Mouse (Mus musculus) midbrain, embryonic 12.5 days (tissue): ENCODE results near the gene Cpsf3. TPM values are rescaled to one million over a fixed set of nuclear protein-coding genes. Genes with fewer than 3 reads are reported as not detected.

Experiments used
- ATAC-seq: fragments of 200-750 bp; cut with Nextera tagmentation; 2 replicates; pipeline ENCODE4 v1.8.0; 2017; ENCODE audit warnings: low read depth, moderate TSS enrichment, moderate library complexity; ENCODE audit not compliant: low FRiP score
- H3K27ac ChIP-seq: fragments of 300-500 bp; sonication (generic); replicated peaks from 2 replicates; pipeline ENCODE4 v1.5.1; 2016; ENCODE audit warnings: mild to moderate bottlenecking
- H3K27me3 ChIP-seq: fragments of 300-500 bp; sonication (generic); 2 replicates; pipeline ENCODE4 v1.6.1; 2016; ENCODE audit warnings: mild to moderate bottlenecking
- H3K36me3 ChIP-seq: fragments of 300-500 bp; sonication (generic); 2 replicates; pipeline ENCODE4 v1.6.1; 2016
- H3K4me1 ChIP-seq: fragments of 300-500 bp; sonication (generic); 2 replicates; pipeline ENCODE4 v1.6.1; 2016
- H3K4me2 ChIP-seq: fragments of 300-500 bp; sonication (generic); replicated peaks from 2 replicates; pipeline ENCODE4 v1.6.1; 2016; ENCODE audit warnings: mild to moderate bottlenecking, moderate library complexity
- H3K4me3 ChIP-seq: fragments of 300-500 bp; sonication (generic); 2 replicates; pipeline ENCODE4 v1.5.1; 2016; ENCODE audit warnings: mild to moderate bottlenecking
- H3K9ac ChIP-seq: fragments of 300-500 bp; sonication (generic); replicated peaks from 2 replicates; pipeline ENCODE4 v1.6.1; 2016; ENCODE audit warnings: mild to moderate bottlenecking, moderate library complexity
- H3K9me3 ChIP-seq: fragments of 300-500 bp; sonication (generic); 2 replicates; pipeline ENCODE4 v1.6.1; 2016; ENCODE audit warnings: mild to moderate bottlenecking
- WGBS: fragments of 180-500 bp; shearing (Covaris S2); methylation state at CpG from one replicate; pipeline ENCODE4 v1.1.7; 2016; 5-methylcytosine and 5-hydroxymethylcytosine counted together
- polyA plus RNA-seq: library from polyadenylated mRNA; unstranded; fragments of >200 nt; fragmentation: Nextera tagmentation; extraction: Ambion mirVana; gene quantifications from 2 replicates; pipeline ENCODE4 v1.2.1, GENCODE M21; 2016

Gene Cpsf3
- polyA plus RNA-seq, 1 experiment from 2014 or later, result 128 TPM

DNA sequence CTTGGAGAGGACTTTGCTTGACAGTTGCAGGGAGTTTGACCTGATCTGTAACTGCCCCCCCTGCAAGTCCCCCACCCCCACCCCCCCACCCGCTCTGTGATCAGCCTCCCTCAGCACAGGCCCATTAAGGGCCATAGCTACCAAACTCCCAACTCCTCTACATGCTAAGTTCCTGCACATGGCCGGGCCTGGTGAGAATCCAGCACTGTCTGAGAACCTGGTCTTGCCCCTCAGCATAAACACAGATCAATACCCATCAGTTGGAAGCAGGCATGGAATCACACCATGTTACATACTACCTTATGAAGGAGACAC is 18.4 kb upstream of the Cpsf3 start:
- no peak overlapping the region for H3K4me2 ChIP-seq
- H3K27ac ChIP-seq, result no peak overlapping the region
- no peaks in the 10 kb centered on the region for H3K4me1 ChIP-seq
- ATAC-seq, result peak; percentile 44
- H3K9ac ChIP-seq, result no peak overlapping the region
- H3K27me3 ChIP-seq, result no peaks in the 10 kb centered on the region
- no peaks in the 10 kb centered on the region for H3K9me3 ChIP-seq
- peaks cover 83% of the 10 kb centered on the region for H3K36me3 ChIP-seq
- 82% methylated on average over 2 of the region's 2 CpGs for WGBS
- no peak overlapping the region for H3K4me3 ChIP-seq

GRCm38 (mm10) chr12:21268083-21268616 is 17.0 kb upstream of the Cpsf3 start:
- no peak overlapping the region for H3K9ac ChIP-seq
- H3K36me3 ChIP-seq, result peaks cover 80% of the 10 kb centered on the region
- no peak overlapping the region for H3K27ac ChIP-seq
- no peak for ATAC-seq
- no peaks in the 10 kb centered on the region for H3K9me3 ChIP-seq
- H3K27me3 ChIP-seq, result no peaks in the 10 kb centered on the region
- 94% methylated on average over 8 of the region's 8 CpGs for WGBS
- H3K4me2 ChIP-seq, result no peak overlapping the region
- H3K4me1 ChIP-seq, result no peaks in the 10 kb centered on the region
- H3K4me3 ChIP-seq, result no peak overlapping the region

GRCm38 (mm10) chr12:21274446-21274845 is 10.7 kb upstream of the Cpsf3 start:
- Histone ChIP-seq H3K27me3 (no peaks in the 10 kb centered on the region), H3K9me3 (no peaks in the 10 kb centered on the region), H3K36me3 (peaks cover 33% of the 10 kb centered on the region), H3K4me1 (no peaks in the 10 kb centered on the region), H3K9ac (no peak overlapping the region), H3K27ac (no peak overlapping the region), H3K4me2 (no peak overlapping the region), H3K4me3 (no peak overlapping the region)
- 80% methylated on average over 7 of the region's 7 CpGs for WGBS
- ATAC-seq, result no peak

DNA sequence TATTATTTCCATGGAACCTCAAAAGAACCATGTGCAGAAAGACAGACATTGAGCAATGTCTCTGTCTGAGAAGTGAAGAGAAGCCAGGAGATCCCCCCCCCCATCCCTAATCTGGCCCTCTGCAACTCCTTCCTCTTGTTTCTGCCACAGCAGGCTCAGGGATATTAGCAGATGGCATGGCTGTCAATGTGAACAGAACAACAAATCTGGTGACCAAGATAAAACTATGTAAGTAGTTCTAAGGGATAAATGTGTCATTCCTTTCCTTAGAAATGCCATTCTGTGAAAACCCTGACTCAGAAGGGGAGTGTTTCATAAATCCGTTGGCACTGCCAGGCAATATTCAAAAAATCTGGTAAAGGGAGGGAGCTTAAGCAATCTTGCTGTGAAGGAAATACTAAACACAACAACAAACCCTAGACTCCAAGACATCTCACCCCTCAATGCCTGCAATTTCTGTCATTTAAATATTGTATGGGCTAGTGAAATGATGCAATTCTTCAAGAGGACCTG is 7.8 kb upstream of the Cpsf3 start:
- no peaks in the 10 kb centered on the region for H3K9me3 ChIP-seq
- no peak overlapping the region for H3K4me2 ChIP-seq
- H3K27me3 ChIP-seq, result no peaks in the 10 kb centered on the region
- no peak overlapping the region for H3K27ac ChIP-seq
- no peak for ATAC-seq
- no peak overlapping the region for H3K4me3 ChIP-seq
- H3K36me3 ChIP-seq, result 0 out of 2 replicates have a peak, but pooled peaks cover 7% of the 10 kb centered on the region
- 82% methylated on average over 1 of the region's 1 CpGs for WGBS
- H3K9ac ChIP-seq, result no peak overlapping the region
- no peaks in the 10 kb centered on the region for H3K4me1 ChIP-seq

DNA sequence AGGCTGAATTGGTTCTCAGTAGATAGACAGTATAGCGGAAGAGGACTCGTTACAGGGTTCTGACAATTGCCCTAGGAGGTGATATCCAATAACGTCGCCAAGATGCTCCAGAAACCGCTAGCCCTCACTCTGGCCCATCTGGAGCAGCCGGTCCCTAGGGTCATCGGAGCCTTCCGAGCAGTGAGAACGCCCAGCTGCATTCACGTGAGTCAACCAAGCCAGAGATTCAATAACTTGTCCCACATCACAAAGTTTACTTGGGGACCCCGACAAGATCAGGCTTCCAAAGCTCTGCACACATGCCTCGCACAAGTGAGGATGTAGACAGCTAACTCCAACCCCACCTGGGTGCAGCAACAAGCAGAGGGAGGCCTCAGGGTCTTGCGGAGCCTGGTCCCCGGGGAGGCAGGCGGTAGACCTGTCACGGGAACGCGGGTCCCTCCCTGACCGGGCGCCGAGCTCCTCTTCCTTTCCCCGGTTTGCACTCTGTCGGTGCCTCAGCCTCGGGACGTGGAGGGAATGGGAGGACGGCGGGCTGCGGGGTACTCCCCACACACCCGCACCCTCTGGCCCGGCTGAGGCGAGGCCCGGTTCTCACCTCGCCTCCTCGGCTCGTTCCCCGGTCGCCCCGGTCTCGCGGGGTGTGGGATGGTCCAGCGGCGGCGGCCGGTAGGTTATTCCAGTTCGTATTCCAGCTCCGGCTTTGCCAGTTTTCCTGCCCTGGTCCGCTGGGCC is 484 bp downstream of the Cpsf3 start:
- Histone ChIP-seq H3K4me3 (peak overlapping the region; percentile 57), H3K27ac (peak overlapping the region; percentile 77), H3K4me1 (peaks cover 19% of the 10 kb centered on the region), H3K9me3 (no peaks in the 10 kb centered on the region), H3K9ac (peak overlapping the region; percentile 79), H3K27me3 (no peaks in the 10 kb centered on the region), H3K4me2 (peak overlapping the region; percentile 73), H3K36me3 (peaks cover 3% of the 10 kb centered on the region; the same call in 1 of the 2 replicates)
- peak; percentile 14 for ATAC-seq
- WGBS, result under 1% methylated on average over 42 of the region's 47 CpGs

- Histone ChIP-seq H3K4me2 (peak within 1 kb of the TSS; percentile 73), H3K4me1 (peaks cover 19% of the 10 kb centered on the region), H3K9ac (peak within 1 kb of the TSS; percentile 79), H3K4me3 (peak within 1 kb of the TSS; percentile 57), H3K27ac (peak within 1 kb of the TSS; percentile 84), H3K36me3 (peaks cover 8% of the 10 kb centered on the region), H3K27me3 (no peaks in the 10 kb centered on the region), H3K9me3 (no peaks in the 10 kb centered on the region)
- ATAC-seq, result peak; percentile 97
- WGBS, result under 1% methylated on average over 28 of the region's 28 CpGs
These were observed 1.0 kb downstream of the Cpsf3 start, which contains the start of gene Itgb1bp1 for GRCm38 (mm10) chr12:21286243-21286622. TSS of gene Itgb1bp1 (minus strand) at chr12:21286284.

DNA sequence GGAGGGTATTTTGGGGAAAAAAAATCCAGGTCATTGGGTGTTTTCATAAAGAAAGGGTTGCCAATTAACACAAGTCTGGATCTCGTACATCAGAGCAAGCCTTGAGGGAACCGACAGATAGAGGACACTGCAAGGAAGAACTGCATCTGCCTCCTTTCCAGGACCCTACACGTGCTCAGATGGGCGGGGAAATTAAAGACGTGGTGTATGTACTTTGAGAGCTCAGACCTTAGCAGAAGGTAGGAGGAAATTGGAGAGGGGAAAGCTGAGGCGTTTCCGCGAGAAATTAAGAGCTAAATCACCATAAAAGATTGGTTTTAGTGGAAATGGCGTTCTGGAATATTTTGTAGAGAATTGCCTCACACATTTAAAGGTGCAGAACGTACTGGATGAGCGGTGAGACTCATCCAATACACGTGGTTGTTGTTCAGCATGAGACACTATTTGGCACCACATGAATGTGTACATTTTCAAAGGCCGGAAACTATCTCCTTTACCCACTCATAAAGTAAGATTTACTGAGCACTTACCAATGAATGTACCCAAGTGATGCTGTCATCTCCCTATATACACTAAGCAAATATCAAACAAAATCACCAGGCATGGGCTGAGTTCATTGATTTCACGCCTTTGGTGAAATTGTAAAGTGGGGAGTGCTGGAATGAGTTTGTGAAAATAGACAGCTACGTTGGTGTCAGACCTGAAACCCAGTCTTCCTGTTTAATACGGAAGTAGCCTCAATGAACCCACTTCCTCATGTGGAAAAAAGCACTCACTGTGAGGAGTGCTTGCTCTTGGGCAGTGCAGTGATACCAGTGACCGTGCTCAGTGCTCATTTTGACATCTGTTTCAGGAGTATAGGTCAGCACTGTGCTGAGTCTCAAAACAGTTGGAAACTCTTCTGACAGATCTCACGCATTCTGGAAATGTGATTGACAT is 1.8 kb downstream of the Cpsf3 start:
- Histone ChIP-seq H3K36me3 (peaks cover 16% of the 10 kb centered on the region), H3K4me3 (peak overlapping the region; percentile 57), H3K27ac (peak overlapping the region; percentile 84), H3K9ac (peak overlapping the region; percentile 64), H3K9me3 (no peaks in the 10 kb centered on the region), H3K4me2 (peak overlapping the region; percentile 73), H3K27me3 (no peaks in the 10 kb centered on the region), H3K4me1 (peaks cover 19% of the 10 kb centered on the region)
- peak; percentile 36 for ATAC-seq
- WGBS, result 40% methylated on average over 18 of the region's 18 CpGs

- Histone ChIP-seq H3K27ac (no peak overlapping the region), H3K4me1 (peaks cover 19% of the 10 kb centered on the region), H3K9ac (no peak overlapping the region), H3K4me3 (no peak overlapping the region), H3K36me3 (peaks cover 35% of the 10 kb centered on the region), H3K27me3 (no peaks in the 10 kb centered on the region), H3K4me2 (no peak overlapping the region), H3K9me3 (no peaks in the 10 kb centered on the region)
- WGBS, result 91% methylated on average over 3 of the region's 3 CpGs
- no peak for ATAC-seq
These were observed 3.7 kb downstream of the Cpsf3 start for GRCm38 (mm10) chr12:21288716-21289395.

- H3K9ac ChIP-seq, result no peak overlapping the region
- 83% methylated on average over 6 of the region's 6 CpGs for WGBS
- no peak overlapping the region for H3K4me3 ChIP-seq
- no peak overlapping the region for H3K4me2 ChIP-seq
- ATAC-seq, result no peak
- no peaks in the 10 kb centered on the region for H3K27me3 ChIP-seq
- peaks cover 19% of the 10 kb centered on the region for H3K4me1 ChIP-seq
- H3K9me3 ChIP-seq, result no peaks in the 10 kb centered on the region
- H3K27ac ChIP-seq, result no peak overlapping the region
- H3K36me3 ChIP-seq, result peaks cover 43% of the 10 kb centered on the region
These were observed 4.5 kb downstream of the Cpsf3 start for GRCm38 (mm10) chr12:21289651-21290050.

GRCm38 (mm10) chr12:21298856-21299255 is 13.7 kb downstream of the Cpsf3 start:
- Histone ChIP-seq H3K4me3 (no peak overlapping the region), H3K36me3 (peaks cover 89% of the 10 kb centered on the region), H3K9me3 (no peaks in the 10 kb centered on the region), H3K4me2 (no peak overlapping the region), H3K27me3 (no peaks in the 10 kb centered on the region), H3K27ac (no peak overlapping the region), H3K4me1 (no peaks in the 10 kb centered on the region), H3K9ac (no peak overlapping the region)
- no peak for ATAC-seq
- 96% methylated on average over 11 of the region's 11 CpGs for WGBS

- no peak for ATAC-seq
- 91% methylated on average over 7 of the region's 7 CpGs for WGBS
These were observed 16.1 kb downstream of the Cpsf3 start for GRCm38 (mm10) chr12:21301324-21301723.

More at GRCm38 (mm10) chr12:21301324-21301723, 16.1 kb downstream of the Cpsf3 start:
- H3K4me1 ChIP-seq, result no peaks in the 10 kb centered on the region
- H3K27me3 ChIP-seq, result no peaks in the 10 kb centered on the region
- no peaks in the 10 kb centered on the region for H3K9me3 ChIP-seq
- peaks cover 88% of the 10 kb centered on the region for H3K36me3 ChIP-seq
- H3K4me3 ChIP-seq, result no peak overlapping the region
- H3K27ac ChIP-seq, result no peak overlapping the region
- H3K4me2 ChIP-seq, result no peak overlapping the region
- H3K9ac ChIP-seq, result no peak overlapping the region
